ENCODE assay signal across 12 mouse cellular contexts in genomic region chr11:33993496-33993895, GRCm38 (mm10). TPM values are rescaled to one million over a fixed set of nuclear protein-coding genes. Genes with fewer than 3 reads are reported as not detected.
DNase-seq lines count a peak whose midpoint lies in the region; ATAC-seq and TF ChIP-seq lines count a peak whose summit lies in the region.
"Had no signal": no experiment of that assay in that cellular context is flagged by ENCODE, and none has a peak within 500 bp of the region (broad histone marks: within the 10 kb centered on the region; RNA-seq: fewer than 3 reads in every experiment).

No protein-coding gene starts in this region.

- peaks cover 20% of the 10 kb centered on the region for H3K4me1 ChIP-seq in hindbrain, embryonic 16.5 days (ENCODE audit: control insufficient read depth, insufficient read depth, low read depth, low read length)
- peaks cover 23% of the 10 kb centered on the region for H3K4me1 ChIP-seq in hindbrain, embryonic 10.5 days (replicated peaks)
- peaks cover 23% of the 10 kb centered on the region for H3K4me1 ChIP-seq in midbrain, embryonic 13.5 days (replicated peaks)
- H3K4me1 ChIP-seq in midbrain, embryonic 16.5 days (ENCODE audit: control insufficient read depth, insufficient read depth, low read length) = peaks cover 11% of the 10 kb centered on the region; the same call in 1 of the 2 replicates
- no peaks in the 10 kb centered on the region for H3K4me1 ChIP-seq in intestine, postnatal 0 days (replicated peaks; ENCODE audit: control insufficient read depth, insufficient read depth, low read length)
- H3K4me1 ChIP-seq in stomach, embryonic 16.5 days (ENCODE audit: control insufficient read depth, insufficient read depth, low read length) = 0 out of 2 replicates have a peak, but pooled peaks cover 4% of the 10 kb centered on the region

- no peak overlapping the region for H3K27ac ChIP-seq in hindbrain, embryonic 16.5 days (ENCODE audit: low read depth, low read length)
- H3K27ac ChIP-seq in hindbrain, embryonic 10.5 days = no peak overlapping the region
- H3K27ac ChIP-seq in midbrain, embryonic 13.5 days = no peak overlapping the region
- no peak overlapping the region for H3K27ac ChIP-seq in midbrain, embryonic 16.5 days (ENCODE audit: low read length)
- no peak overlapping the region for H3K27ac ChIP-seq in intestine, postnatal 0 days (ENCODE audit: low read depth, low read length)
- no peak overlapping the region for H3K27ac ChIP-seq in stomach, embryonic 16.5 days (ENCODE audit: low read length)
- H3K27ac ChIP-seq: macrophage had no signal

- ATAC-seq in hindbrain, embryonic 16.5 days = no peak
- ATAC-seq in midbrain, embryonic 13.5 days = no peak
- no peak; the same call in 1 of the 2 replicates for ATAC-seq in midbrain, embryonic 16.5 days
- ATAC-seq in intestine, postnatal 0 days = no peak
- no peak for ATAC-seq in stomach, embryonic 16.5 days (ENCODE audit: insufficient read depth, low FRiP score)

- peak; percentile 54 for TF ChIP-seq CTCF in intestine, postnatal 0 days (IDR thresholded peaks at IDR 0.05; ENCODE audit: low read depth)

- H3K36me3 ChIP-seq in hindbrain, embryonic 16.5 days (ENCODE audit: control insufficient read depth, insufficient read depth, low read length) = no peaks in the 10 kb centered on the region
- H3K36me3 ChIP-seq in hindbrain, embryonic 10.5 days = no peaks in the 10 kb centered on the region
- H3K36me3 ChIP-seq in midbrain, embryonic 13.5 days = no peaks in the 10 kb centered on the region
- H3K36me3 ChIP-seq in midbrain, embryonic 16.5 days (ENCODE audit: control insufficient read depth, insufficient read depth, low read length) = no peaks in the 10 kb centered on the region
- no peaks in the 10 kb centered on the region for H3K36me3 ChIP-seq in intestine, postnatal 0 days (ENCODE audit: control insufficient read depth, insufficient read depth)
- no peaks in the 10 kb centered on the region for H3K36me3 ChIP-seq in stomach, embryonic 16.5 days (ENCODE audit: control insufficient read depth, insufficient read depth, low read length)

- no peak for DNase-seq in hindbrain, embryonic 10.5 days (ENCODE audit: low spot score)
- no peak for DNase-seq in right cerebral cortex, adult 2 months (ENCODE audit: low spot score in 2 of 2)
- DNase-seq: adrenal gland, postnatal 14 days; kidney, adult 2 months; thymus, postnatal 36 days had no signal

- H3K9me3 ChIP-seq in hindbrain, embryonic 16.5 days (ENCODE audit: control insufficient read depth, low read length) = no peaks in the 10 kb centered on the region
- no peaks in the 10 kb centered on the region for H3K9me3 ChIP-seq in hindbrain, embryonic 10.5 days
- no peaks in the 10 kb centered on the region for H3K9me3 ChIP-seq in midbrain, embryonic 13.5 days
- H3K9me3 ChIP-seq in midbrain, embryonic 16.5 days (replicated peaks; ENCODE audit: control insufficient read depth, low read length, poor library complexity, severe bottlenecking) = no peaks in the 10 kb centered on the region
- no peaks in the 10 kb centered on the region for H3K9me3 ChIP-seq in intestine, postnatal 0 days (ENCODE audit: control insufficient read depth)
- H3K9me3 ChIP-seq in stomach, embryonic 16.5 days (replicated peaks; ENCODE audit: control insufficient read depth, low read length) = no peaks in the 10 kb centered on the region

- no peaks in the 10 kb centered on the region for H3K27me3 ChIP-seq in hindbrain, embryonic 16.5 days (replicated peaks; ENCODE audit: control insufficient read depth, insufficient read depth, low read length)
- peaks cover 9% of the 10 kb centered on the region; the same call in 1 of the 2 replicates for H3K27me3 ChIP-seq in hindbrain, embryonic 10.5 days (ENCODE audit: insufficient read depth, poor library complexity, severe bottlenecking)
- no peaks in the 10 kb centered on the region for H3K27me3 ChIP-seq in midbrain, embryonic 13.5 days
- no peaks in the 10 kb centered on the region for H3K27me3 ChIP-seq in midbrain, embryonic 16.5 days (ENCODE audit: control insufficient read depth, insufficient read depth, low read depth, low read length)
- H3K27me3 ChIP-seq in intestine, postnatal 0 days (replicated peaks; ENCODE audit: control insufficient read depth, insufficient read depth, low read length) = no peaks in the 10 kb centered on the region
- no peaks in the 10 kb centered on the region for H3K27me3 ChIP-seq in stomach, embryonic 16.5 days (ENCODE audit: control insufficient read depth, insufficient read depth, low read length)

- H3K9ac ChIP-seq in hindbrain, embryonic 16.5 days (ENCODE audit: low read depth, low read length) = peak overlapping the region; percentile 17; the same call in 1 of the 2 replicates
- 0 out of 2 replicates have a peak overlapping the region, but pooled peaks have one; percentile 8 for H3K9ac ChIP-seq in midbrain, embryonic 13.5 days (replicated peaks)
- H3K9ac ChIP-seq in midbrain, embryonic 16.5 days (ENCODE audit: low read depth, low read length) = no peak overlapping the region
- no peak overlapping the region for H3K9ac ChIP-seq in intestine, postnatal 0 days (ENCODE audit: low read depth, low read length)
- no peak overlapping the region for H3K9ac ChIP-seq in stomach, embryonic 16.5 days (ENCODE audit: low read length)

- H3K4me3 ChIP-seq in hindbrain, embryonic 16.5 days (ENCODE audit: low read length) = no peak overlapping the region
- no peak overlapping the region for H3K4me3 ChIP-seq in hindbrain, embryonic 10.5 days
- H3K4me3 ChIP-seq in midbrain, embryonic 13.5 days (replicated peaks) = no peak overlapping the region
- H3K4me3 ChIP-seq in midbrain, embryonic 16.5 days (ENCODE audit: low read depth, low read length) = no peak overlapping the region
- H3K4me3 ChIP-seq in intestine, postnatal 0 days (ENCODE audit: low read depth, low read length) = no peak overlapping the region
- no peak overlapping the region for H3K4me3 ChIP-seq in stomach, embryonic 16.5 days (replicated peaks; ENCODE audit: low read length)
- H3K4me3 ChIP-seq: myocyte had no signal

- peak overlapping the region; percentile 50 for H3K4me2 ChIP-seq in hindbrain, embryonic 16.5 days (ENCODE audit: low read length)
- H3K4me2 ChIP-seq in midbrain, embryonic 13.5 days (replicated peaks) = 0 out of 2 replicates have a peak overlapping the region, but pooled peaks have one; percentile 17
- H3K4me2 ChIP-seq in midbrain, embryonic 16.5 days (ENCODE audit: low read length) = no peak overlapping the region; the same call in 1 of the 2 replicates
- H3K4me2 ChIP-seq in intestine, postnatal 0 days (replicated peaks; ENCODE audit: low read depth) = peak overlapping the region; percentile 39; the same call in 1 of the 2 replicates
- H3K4me2 ChIP-seq in stomach, embryonic 16.5 days (ENCODE audit: low read depth, low read length) = peak overlapping the region; percentile 41; the same call in 1 of the 2 replicates

- WGBS in hindbrain, embryonic 16.5 days = 59% methylated on average over 5 of the region's 5 CpGs
- 61% methylated on average over 5 of the region's 5 CpGs for WGBS in hindbrain, embryonic 10.5 days
- WGBS in midbrain, embryonic 13.5 days = 65% methylated on average over 5 of the region's 5 CpGs
- 58% methylated on average over 5 of the region's 5 CpGs for WGBS in midbrain, embryonic 16.5 days
- WGBS in intestine, postnatal 0 days = 46% methylated on average over 5 of the region's 5 CpGs
- 50% methylated on average over 5 of the region's 5 CpGs for WGBS in stomach, embryonic 16.5 days

RNA-seq across cellular contexts. Expression of gene Kcnip1, which starts 0.5 kb away (rescaled TPM):
- 129 and 146 TPM in 2 replicates for polyA plus RNA-seq in hindbrain, embryonic 16.5 days (2015; fragmentation: Nextera tagmentation; extraction: Ambion mirVana)
- polyA plus RNA-seq in hindbrain, embryonic 10.5 days (2016; fragmentation: Nextera tagmentation; extraction: Ambion mirVana) = 6.1 and 9.5 TPM in 2 replicates
- polyA plus RNA-seq in midbrain, embryonic 13.5 days (2015; fragmentation: Nextera tagmentation; extraction: Ambion mirVana) = 41.6 and 45.9 TPM in 2 replicates
- 107 and 112 TPM in 2 replicates for polyA plus RNA-seq in midbrain, embryonic 16.5 days (2015; fragmentation: Nextera tagmentation; extraction: Ambion mirVana)
- 1.9 and 2.5 TPM in 2 replicates for polyA plus RNA-seq in intestine, postnatal 0 days (2015; fragmentation: Nextera tagmentation; extraction: Ambion mirVana)
- 10.7 and 13.2 TPM in 2 replicates for polyA plus RNA-seq in stomach, embryonic 16.5 days (2015; fragmentation: Nextera tagmentation; extraction: Ambion mirVana)
- polyA plus RNA-seq: kidney, adult 2 months; macrophage; myocyte had no signal

RNA-seq across cellular contexts. Expression of gene Kcnmb1, which starts 30.7 kb away (rescaled TPM):
- polyA plus RNA-seq in hindbrain, embryonic 16.5 days (2015; fragmentation: Nextera tagmentation; extraction: Ambion mirVana) = 0.20 and 0.52 TPM in 2 replicates
- polyA plus RNA-seq in hindbrain, embryonic 10.5 days (2016; fragmentation: Nextera tagmentation; extraction: Ambion mirVana) = 0.20 and 0.26 TPM in 2 replicates
- 0.19 TPM in 2 replicates for polyA plus RNA-seq in midbrain, embryonic 13.5 days (2015; fragmentation: Nextera tagmentation; extraction: Ambion mirVana)
- polyA plus RNA-seq in midbrain, embryonic 16.5 days (2015; fragmentation: Nextera tagmentation; extraction: Ambion mirVana) = 0.20 TPM in 2 replicates
- 1.8 and 1.9 TPM in 2 replicates for polyA plus RNA-seq in intestine, postnatal 0 days (2015; fragmentation: Nextera tagmentation; extraction: Ambion mirVana)
- 2.6 and 2.9 TPM in 2 replicates for polyA plus RNA-seq in stomach, embryonic 16.5 days (2015; fragmentation: Nextera tagmentation; extraction: Ambion mirVana)
- polyA plus RNA-seq: macrophage had no signal

RNA-seq across cellular contexts. Expression of gene Lcp2, which starts 53.2 kb away (rescaled TPM):
- 2.3 TPM in 2 replicates for polyA plus RNA-seq in hindbrain, embryonic 16.5 days (2015; fragmentation: Nextera tagmentation; extraction: Ambion mirVana)
- polyA plus RNA-seq in hindbrain, embryonic 10.5 days (2016; fragmentation: Nextera tagmentation; extraction: Ambion mirVana) = 2.7 and 3.0 TPM in 2 replicates
- polyA plus RNA-seq in midbrain, embryonic 13.5 days (2015; fragmentation: Nextera tagmentation; extraction: Ambion mirVana) = 1.2 and 1.5 TPM in 2 replicates
- polyA plus RNA-seq in midbrain, embryonic 16.5 days (2015; fragmentation: Nextera tagmentation; extraction: Ambion mirVana) = 2.5 and 3.2 TPM in 2 replicates
- 2.0 and 3.1 TPM in 2 replicates for polyA plus RNA-seq in intestine, postnatal 0 days (2015; fragmentation: Nextera tagmentation; extraction: Ambion mirVana)
- polyA plus RNA-seq in stomach, embryonic 16.5 days (2015; fragmentation: Nextera tagmentation; extraction: Ambion mirVana) = 3.8 and 4.7 TPM in 2 replicates

Comparison
In these comparisons a context has a peak if more than half of its experiments do, and no peak if none do; other contexts are left out.
1. H3K9ac ChIP-seq: peak in hindbrain, embryonic 16.5 days (single experiment) and midbrain, embryonic 13.5 days (single experiment); none in midbrain, embryonic 16.5 days (single experiment), intestine, postnatal 0 days (single experiment) and stomach, embryonic 16.5 days (single experiment).